Mouse (Mus musculus): ENCODE results near the gene Galnt14. TPM values are rescaled to one million over a fixed set of nuclear protein-coding genes. Genes with fewer than 3 reads are reported as not detected.

Gene Galnt14
- polyA plus RNA-seq (2012) = 0.05 TPM in 1 of 2 replicates, not detected in the other

DNA sequence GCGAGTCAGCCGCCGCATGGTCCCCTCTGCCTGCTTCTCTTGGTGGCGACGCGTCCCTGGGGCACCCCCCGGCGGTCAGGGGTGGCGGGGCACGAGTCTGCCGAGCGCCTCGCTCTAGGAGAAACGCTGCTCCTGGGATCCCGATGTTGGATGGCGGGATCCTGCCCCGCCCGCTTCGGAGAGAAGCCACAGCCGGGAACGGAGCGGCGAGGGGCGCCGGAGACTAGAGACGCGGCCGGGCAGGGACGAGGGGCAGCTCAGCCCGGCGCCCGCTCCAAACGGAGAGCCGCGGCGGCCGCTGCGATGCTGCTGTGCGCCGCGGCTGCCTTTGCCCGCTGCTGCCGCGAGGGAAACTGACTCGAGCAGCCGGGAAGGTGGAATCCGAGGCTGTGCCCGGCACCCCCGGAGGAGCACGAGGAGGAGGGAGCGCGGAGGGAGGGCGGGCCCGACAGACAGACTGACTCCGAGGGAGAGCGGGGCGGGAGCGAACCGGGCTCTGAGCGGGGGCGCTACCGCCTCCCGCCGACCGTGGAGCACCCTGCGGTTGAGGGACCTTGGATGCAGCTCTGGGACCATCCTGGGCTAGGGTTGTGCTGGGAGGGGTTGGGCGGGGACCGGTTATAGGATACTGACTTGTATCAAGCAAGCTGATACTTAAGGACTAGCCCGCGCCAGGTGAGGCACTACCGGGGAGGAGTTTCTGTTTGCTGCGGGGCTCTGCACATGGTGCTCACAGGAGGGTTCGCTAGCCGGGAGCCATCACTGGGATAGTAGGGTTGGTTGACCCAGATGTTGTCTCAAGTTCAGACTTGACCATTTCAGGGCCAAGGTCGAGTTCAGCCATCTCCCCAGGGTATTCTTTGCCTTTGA, at the start of gene Galnt14:
Gene Galnt14, minus strand, starts transcription at position 412 of the 870 bp plus-strand sequence.

Other genes starting within 250 kb of the Galnt14 start
- 1.3 and 2.1 TPM in 2 replicates for gene Ehd3, start 93.7 kb upstream of the Galnt14 start, polyA plus RNA-seq (2012)
- gene Xdh, start 239.7 kb upstream of the Galnt14 start, polyA plus RNA-seq (2012) = 2.1 and 7.8 TPM in 2 replicates